Mouse (Mus musculus) monocyte, adult 2 months (primary cell): ENCODE data around the gene Wrnip1.

Source experiments
- DNase-seq, 2 experiments: peaks; one replicate each; pipeline ENCODE4 v3.0.0; 2022; ENCODE audit warnings: low spot score in 2 of 2, low read depth in 1 of 2

Wrnip1 gene

GRCm38 (mm10) chr13:32801693-32802221, at the start of gene Wrnip1:
TSS of gene Wrnip1 (plus strand) at chr13:32802038.
- DNase-seq, result peak; percentile 89 to 94

- no peak for DNase-seq
Measured at GRCm38 (mm10) chr13:32752066-32752657, 49.7 kb upstream of the Wrnip1 start.

GRCm38 (mm10) chr13:32759036-32759435, 42.8 kb upstream of the Wrnip1 start:
- no peak for DNase-seq

- DNase-seq, result no peak
Measured at GRCm38 (mm10) chr13:32760795-32761194, 41.0 kb upstream of the Wrnip1 start.

- DNase-seq, result no peak
Measured at GRCm38 (mm10) chr13:32763141-32763540, 38.7 kb upstream of the Wrnip1 start.

- DNase-seq, result no peak
Measured at GRCm38 (mm10) chr13:32764448-32764847, 37.4 kb upstream of the Wrnip1 start.

GRCm38 (mm10) chr13:32768104-32768503, 33.7 kb upstream of the Wrnip1 start:
- DNase-seq, result no peak

- no peak for DNase-seq
Measured at GRCm38 (mm10) chr13:32769960-32770359, 31.9 kb upstream of the Wrnip1 start.

- DNase-seq, result no peak
Measured at GRCm38 (mm10) chr13:32775889-32776288, 25.9 kb upstream of the Wrnip1 start.

- no peak for DNase-seq
Measured at GRCm38 (mm10) chr13:32776350-32776749, 25.5 kb upstream of the Wrnip1 start.

GRCm38 (mm10) chr13:32778861-32779260, 23.0 kb upstream of the Wrnip1 start:
- no peak for DNase-seq

GRCm38 (mm10) chr13:32783055-32783454, 18.8 kb upstream of the Wrnip1 start:
- DNase-seq, result no peak

GRCm38 (mm10) chr13:32783816-32784215, 18.0 kb upstream of the Wrnip1 start, which contains the start of gene Mylk4:
TSS of gene Mylk4 (minus strand) at chr13:32783954.
- DNase-seq, result no peak

- DNase-seq, result no peak
Measured at GRCm38 (mm10) chr13:32787584-32787983, 14.3 kb upstream of the Wrnip1 start.

GRCm38 (mm10) chr13:32789781-32790180, 12.1 kb upstream of the Wrnip1 start:
- DNase-seq, result no peak

GRCm38 (mm10) chr13:32794619-32795018, 7.2 kb upstream of the Wrnip1 start:
- DNase-seq, result no peak

GRCm38 (mm10) chr13:32795166-32795565, 6.7 kb upstream of the Wrnip1 start:
- DNase-seq, result no peak

GRCm38 (mm10) chr13:32797085-32797484, 4.8 kb upstream of the Wrnip1 start:
- no peak for DNase-seq

GRCm38 (mm10) chr13:32799131-32799530, 2.7 kb upstream of the Wrnip1 start:
- no peak for DNase-seq

- peak in 1 of 2 experiments; percentile 5 for DNase-seq
Measured at GRCm38 (mm10) chr13:32800859-32801258, 979 bp upstream of the Wrnip1 start.

GRCm38 (mm10) chr13:32802259-32803081, 632 bp downstream of the Wrnip1 start, which contains the start of gene D930007J09Rik:
TSS of gene D930007J09Rik (minus strand) at chr13:32802849.
- DNase-seq, result peak in 1 of 2 experiments; percentile 2

GRCm38 (mm10) chr13:32803701-32804345, 2.0 kb downstream of the Wrnip1 start:
- no peak for DNase-seq
